Mouse (Mus musculus) layer of hippocampus, postnatal 10 days (tissue): ENCODE measurements around the gene Jade1. TPM values are rescaled to one million over a fixed set of nuclear protein-coding genes. Genes with fewer than 3 reads are reported as not detected.

Experiments
- DNase-seq, 2 experiments: peaks; one replicate each; pipeline ENCODE4 v3.0.0; 2021; ENCODE audit warnings: low spot score in 2 of 2
- total RNA-seq, 2 experiments: library from RNA; stranded (reverse); gene quantifications; 2 replicates each; pipeline ENCODE4 v1.2.3; 2021

Jade1 gene
- total RNA-seq, 2 experiments from 2014 or later: 18.6 to 23.0 TPM

DNA sequence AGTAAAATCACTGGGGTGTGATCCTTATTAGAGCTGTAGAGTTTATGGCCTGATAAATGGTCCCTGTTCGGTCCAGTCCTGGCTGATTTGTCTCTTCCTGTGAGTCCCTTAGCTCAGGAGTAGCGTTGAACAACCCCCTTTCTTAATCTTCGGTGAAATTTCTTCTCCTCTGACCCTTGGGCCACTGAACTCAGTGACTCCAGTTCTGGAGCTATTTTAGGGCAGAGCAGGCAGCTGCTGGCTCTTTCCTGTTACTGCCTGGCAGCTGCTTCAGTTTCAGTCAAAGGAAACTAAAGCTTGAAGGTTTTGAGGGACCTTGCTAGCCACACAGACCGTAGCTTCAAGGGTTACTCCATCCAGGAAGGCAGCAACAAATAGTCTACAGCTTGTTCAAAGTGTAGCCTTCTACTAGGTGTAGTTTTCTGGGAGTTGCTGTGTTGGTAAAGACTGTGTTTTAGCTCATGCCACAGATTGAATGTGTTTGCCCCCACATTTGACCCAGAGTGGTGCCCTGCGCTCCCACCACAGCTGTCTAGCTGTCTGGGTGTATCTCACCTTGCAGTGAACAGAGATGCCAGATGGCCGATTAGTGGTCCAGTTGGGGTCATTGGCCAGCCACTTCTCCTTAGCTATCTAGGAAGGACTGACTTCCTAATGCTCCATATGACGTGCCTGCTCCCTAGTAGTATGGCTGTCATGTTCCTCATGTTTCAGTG lies 19.3 kb downstream of the Jade1 start:
- DNase-seq: no peak

DNA sequence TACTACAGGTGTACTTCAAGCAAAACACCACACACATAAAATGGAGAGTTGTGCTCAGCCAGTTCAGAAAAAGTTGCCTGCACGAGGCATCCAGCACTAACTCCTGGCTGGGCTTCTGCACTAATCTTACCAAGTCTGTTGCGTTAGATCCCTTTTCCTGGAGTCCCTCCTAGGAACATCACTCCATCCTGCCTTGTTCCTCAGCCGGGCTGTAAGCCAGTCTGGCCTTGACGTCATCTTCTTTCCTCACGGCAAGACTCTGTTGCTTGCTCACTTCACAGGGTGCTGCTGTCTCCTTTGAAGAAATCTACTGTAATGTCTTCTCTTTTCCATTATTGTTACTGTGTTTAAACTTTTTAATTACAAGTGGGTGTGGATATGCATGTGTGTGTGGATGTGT lies 20.4 kb downstream of the Jade1 start:
- DNase-seq: no peak

DNA sequence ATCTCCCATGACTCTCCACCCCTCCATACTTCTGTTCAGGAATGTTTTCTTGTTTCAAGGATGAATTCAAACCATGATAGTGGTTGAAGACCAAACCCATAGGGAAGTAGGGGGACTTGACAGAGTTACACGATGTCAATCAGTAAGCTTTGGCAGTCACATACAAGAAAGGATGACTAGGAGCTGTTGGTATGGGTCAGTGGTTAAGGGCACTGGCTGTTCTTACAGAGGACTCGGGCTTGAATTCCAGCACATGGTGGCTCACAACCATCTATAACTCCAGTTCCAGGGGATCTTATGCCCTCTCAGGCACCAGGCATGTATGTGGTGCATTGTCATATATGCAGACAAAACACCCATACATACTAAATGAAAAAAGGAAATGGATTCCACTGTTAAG lies 21.7 kb downstream of the Jade1 start:
- DNase-seq: no peak

DNA sequence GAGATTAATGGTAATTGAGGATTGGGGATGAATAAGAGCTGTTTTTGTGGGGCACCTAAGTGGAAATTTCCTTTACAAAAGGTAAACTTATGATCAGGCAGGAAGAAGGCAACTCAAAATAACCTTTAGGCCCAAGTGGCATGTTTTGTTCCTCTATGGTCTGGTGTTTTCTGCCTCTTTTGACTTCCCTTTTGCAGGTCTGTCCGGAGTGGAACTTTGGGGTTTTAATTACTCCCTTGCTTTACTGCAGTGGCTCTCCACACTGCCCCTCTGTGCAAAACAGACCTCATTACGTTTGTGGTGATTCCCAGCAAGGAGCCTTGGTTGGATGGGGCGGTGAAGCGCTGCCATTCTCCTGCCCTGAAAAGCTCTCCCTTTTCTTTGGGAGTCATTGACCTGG lies 24.3 kb downstream of the Jade1 start:
- no peak for DNase-seq

DNA sequence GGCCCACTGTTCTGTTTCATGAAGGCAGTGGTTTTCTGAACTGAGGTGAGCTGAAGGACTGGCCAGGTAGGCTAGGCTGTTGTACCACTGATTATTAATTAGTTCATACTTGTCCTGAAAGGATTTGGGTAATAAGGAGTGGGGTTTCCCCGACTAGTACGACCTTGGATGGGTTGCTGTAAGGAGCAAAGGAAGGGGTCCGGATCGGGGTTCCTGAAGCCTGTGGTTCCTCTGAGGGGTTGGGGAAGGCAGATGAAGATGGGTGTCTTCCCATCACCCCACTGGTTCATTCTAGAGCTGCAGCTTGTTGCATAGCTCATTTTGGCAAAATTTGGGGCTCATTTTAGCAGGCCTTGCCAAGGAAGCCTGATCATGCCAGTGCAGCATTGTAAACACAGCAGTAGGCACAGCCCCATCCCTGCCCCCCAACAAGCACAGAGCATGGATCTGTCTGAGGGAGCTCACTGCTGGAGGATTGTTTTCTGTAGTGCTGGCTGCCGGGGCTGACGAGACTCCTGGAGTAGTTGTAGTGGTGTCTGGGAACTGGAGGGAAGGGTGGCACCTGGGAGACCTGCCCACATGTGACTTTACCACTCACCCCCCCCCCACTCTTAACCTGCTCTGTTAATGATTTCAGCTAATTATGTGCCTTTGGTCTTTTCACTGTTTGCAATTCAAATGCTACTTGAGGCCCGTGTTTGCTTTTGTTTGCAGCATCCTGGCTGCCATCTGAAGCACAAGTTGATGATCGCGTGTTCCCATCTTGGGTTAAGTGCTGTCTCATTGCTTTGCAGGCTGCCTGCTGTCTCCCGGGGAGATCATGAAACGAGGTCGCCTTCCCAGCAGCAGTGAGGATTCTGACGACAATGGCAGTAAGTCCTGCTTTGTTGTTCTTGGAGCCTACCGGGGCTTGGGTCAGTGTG lies 25.1 kb downstream of the Jade1 start:
- peak in 1 of 2 experiments; percentile 34 for DNase-seq

DNA sequence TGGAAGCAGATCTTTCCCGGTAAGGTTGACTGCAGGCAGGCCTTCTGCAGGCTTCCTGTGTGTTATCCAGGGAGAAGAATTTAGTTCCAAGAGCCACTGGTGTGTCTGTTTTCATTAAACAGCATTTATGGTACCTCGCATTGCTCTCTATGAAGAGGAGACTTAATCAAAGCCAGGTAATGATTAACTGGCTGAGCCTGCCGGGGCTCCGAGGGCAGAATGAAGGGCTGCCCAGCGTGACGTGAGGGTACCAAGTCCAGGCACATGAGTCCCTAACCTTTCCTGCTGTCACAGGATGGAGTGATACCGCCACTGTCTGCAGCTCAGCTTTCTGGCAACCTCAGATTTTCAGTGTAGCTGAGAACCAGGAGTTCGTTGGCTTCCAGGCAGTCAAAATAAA lies 25.9 kb downstream of the Jade1 start:
- DNase-seq: no peak

DNA sequence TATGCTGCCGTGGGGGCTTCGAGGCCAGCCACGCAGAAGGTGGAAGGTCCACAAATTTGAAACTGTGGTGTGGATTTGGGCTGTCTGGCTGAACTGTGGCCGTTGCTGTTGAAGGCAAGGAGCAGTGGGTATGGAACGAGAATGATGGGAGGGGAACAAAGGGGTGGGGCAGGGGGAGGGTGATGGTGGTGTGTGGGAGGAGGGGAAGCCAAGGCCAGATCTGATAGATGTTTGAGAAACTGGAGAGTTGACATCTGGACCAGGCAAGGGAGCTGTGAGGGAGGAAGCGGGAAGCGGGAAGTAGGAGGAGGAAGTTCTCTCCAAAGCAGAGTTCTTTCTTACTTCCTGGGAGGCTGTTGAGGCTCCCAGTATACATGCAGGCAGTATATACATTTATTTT lies 26.7 kb downstream of the Jade1 start:
- DNase-seq: no peak

DNA sequence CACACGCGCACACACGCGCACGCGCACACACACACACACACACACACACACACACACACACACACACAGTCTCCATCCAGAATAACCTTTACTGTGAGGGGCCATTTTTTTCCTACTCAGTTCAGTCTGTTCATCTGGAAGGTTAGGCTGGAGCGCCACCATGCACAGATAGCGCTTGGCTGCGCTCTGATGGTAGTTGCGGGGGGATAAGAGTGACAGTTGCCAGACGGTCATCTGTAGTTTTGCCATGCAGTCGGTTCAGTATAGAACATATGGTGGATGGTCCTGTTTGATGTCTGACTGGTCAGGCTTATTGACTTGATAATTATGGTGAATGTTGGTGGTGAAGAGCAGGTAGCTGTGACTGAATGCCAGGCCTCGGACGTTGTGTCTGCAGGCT lies 27.6 kb downstream of the Jade1 start:
- DNase-seq: no peak

DNA sequence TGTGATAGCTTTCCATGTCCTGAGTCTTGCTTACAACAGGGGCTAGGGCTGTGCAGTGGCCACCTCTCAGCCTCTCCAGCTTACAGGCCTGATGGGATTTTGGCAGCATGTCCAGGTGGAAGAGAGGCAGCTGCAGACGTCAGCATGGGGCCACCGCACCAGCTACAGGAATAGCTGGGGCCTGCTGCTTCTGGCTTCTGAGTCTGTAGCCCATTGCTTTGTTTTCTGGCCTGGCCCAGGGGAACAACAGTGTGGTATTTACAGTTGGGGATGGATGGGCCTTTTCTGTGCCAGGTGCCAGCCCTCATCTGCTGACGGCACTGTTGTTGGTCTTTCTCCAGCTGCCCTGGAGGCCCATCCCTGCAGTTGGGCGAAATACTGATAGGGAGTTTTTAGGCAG lies 28.1 kb downstream of the Jade1 start:
- peak in 1 of 2 experiments; percentile 25 for DNase-seq

DNA sequence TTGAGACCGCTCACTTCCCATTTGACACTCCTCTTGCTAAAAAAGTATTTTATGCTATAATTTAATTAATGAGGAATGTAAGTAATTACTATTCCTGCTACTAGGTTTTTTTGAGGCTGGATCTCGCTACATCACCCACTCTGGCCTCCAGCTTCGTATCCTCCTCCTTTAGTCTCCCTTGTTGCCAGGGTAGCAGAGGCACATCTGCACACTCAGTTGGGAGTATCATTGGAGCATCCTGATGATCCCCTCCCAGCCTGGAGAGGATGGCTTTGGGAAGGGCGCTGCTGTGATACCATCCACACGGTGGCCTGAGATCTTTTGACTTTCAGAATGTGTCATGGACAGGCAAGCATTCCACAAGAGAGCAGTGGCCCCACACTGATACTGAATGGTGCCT lies 30.0 kb downstream of the Jade1 start:
- DNase-seq: no peak

DNA sequence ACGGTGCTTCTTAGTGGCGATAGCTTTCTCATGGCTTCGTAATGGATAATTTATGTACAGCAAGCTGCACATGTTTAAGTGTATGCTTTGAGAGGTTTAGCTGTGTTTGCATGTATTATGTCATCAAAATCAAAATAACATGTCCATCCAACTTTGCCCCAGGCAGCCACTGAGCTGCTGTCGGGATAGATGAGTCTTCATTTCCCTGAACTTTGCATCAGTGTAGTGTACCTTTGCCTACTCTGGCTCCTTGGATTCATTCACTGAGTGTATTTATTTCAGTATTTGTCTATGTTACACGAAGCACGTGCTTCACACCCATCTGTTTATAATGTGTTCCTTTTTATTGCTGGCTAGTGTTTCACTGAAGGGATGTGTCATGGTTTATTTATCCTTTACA lies 30.8 kb downstream of the Jade1 start:
- DNase-seq: no peak

DNA sequence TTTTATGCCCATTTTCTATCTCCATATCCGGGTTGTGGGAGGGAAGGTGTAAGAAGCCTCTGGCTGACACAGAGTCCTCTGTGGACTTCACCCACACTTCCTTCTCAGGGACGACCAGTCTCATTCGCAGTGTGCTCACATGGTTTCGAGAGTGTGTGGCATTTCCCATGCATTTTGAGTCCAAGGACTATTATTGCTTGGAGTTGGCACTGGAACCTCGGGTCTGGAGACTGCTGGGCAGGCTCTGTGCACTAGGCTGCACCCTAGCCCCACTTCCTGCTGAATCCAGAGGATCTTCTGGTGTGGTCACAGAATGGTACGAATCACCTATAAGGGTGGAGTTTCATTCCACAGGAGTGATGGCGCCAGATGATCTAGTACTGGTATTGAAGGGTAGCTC lies 31.4 kb downstream of the Jade1 start:
- DNase-seq: no peak

DNA sequence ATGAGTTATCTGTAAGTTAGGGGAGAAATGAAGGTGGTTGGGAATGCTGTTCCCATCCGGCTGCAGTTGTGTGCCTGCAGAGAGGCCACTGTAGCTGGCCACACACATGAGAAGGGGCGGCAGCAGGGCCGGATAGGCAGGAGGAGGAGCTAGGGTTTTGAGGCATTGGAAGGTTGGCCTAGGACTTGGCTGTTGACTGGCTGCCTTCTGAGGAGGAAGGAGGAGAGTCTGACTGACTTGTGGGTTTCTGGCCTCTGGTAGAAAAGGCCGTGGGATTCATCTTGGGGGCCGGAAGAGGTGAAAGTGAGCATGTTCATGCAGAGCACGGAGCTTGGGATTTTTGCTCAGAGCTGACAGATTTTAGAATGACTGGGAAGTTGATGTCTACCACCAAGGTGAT lies 32.1 kb downstream of the Jade1 start:
- DNase-seq: no peak

DNA sequence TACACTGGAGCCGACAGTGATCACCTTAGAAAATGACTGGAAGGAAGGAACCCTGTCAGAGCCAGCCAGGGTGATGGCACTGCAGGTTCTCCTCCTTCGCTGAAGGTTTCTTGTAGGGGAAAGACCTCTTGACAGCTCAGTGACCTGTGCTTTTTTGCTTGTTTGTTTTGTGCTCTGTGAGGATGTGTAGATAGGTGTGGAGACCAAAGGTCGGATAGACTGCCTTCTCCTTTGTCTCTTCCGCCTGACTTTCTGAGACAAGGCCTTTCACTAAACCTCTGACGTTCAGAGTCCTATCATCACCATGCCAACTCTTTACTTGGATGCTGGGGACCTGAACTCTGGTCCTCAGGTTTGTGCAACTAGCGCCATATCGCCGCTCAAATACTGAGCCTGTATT lies 33.0 kb downstream of the Jade1 start:
- no peak for DNase-seq

DNA sequence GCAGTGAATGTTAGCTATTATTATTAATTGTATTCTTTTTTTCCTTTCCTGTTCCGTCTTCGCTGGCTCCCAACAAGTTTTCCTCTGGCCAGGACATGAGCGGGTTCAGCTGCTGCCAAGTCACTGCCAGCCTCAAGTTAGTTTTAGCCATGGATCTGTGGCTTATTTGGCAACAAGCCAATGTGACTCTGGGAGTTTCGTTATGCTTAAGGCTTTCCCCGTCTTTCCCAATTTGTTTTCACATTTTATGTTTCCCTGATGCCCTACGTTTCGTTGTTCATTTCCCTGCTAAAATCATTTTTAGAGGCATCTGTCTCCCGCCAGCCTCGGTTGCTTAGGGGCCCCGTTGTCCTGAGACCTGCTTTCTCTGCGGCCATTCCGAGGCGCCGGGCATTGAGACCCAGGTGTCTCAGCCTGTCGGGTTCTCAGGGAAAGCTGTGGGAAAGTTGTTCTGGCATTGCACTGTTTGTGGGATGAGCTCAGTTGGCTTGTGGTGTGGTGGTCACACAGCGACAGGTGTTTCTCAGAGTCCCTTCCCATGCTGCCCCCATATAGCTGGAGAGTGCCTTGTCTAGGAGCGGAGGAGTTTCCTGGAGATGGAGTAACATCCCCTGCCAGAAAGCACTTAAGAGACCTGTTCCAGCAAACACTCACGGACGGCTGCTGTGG lies 33.8 kb downstream of the Jade1 start:
- DNase-seq: no peak

DNA sequence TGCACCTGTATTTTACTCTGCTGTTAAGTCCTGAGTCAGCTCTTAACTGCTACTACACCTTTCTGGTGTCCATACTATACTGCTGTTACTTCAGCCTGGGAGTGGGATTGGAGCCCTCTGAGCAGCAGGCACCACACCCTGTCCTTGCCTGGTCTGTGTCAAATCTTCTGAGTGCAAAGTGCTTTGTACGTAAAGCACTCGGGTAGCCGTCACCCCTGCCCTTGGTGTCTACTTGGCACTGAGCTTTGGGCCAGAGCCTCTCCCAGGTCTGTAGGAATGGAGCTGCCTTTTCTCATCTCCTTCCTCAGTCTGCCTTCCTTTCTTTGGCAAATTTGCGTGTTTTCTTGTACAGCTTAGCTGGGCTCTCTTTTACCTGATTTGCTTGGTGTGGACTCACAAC lies 34.5 kb downstream of the Jade1 start:
- DNase-seq: no peak

DNA sequence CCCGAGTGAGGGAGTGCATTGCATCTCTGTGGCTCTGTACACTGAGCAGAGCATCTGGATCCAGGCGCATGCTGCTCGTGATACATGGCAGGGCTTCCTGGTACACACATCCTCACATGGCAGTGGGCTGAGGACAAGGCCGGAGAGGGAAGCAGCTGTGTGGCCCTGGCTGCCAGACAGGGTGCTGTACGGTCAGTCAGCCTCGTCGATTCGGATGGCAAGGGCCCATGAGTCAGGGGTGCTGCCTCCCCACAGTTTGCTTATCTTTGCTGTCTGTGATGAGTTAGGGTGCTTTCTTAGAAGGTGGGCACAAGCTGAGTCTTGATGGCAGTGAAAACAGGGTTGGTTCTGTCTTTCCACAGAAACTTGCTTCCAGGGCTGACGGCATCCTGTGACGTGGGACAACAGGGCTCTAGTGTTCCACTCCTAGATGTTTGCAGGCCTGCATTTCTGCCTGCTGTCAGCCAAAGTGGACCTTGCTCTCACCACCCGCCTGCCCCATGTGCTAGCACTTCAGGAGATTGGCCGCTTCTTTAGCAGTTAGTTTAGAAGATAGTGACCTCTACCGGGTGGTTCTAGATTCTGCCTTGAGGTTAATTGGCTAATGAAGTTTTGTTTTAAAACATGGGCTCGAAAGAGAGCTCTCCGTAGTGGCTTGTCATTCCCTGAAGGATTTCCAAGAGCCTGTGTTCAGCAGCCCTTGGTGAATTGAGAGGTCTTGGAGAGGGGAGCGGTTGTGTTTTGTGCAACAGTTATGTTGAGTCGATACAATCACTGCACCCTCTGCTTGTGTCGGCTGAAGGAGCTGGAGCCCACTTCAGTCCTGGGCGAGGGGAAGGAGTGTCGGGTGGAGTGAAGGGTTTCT lies 35.4 kb downstream of the Jade1 start:
- DNase-seq: no peak

DNA sequence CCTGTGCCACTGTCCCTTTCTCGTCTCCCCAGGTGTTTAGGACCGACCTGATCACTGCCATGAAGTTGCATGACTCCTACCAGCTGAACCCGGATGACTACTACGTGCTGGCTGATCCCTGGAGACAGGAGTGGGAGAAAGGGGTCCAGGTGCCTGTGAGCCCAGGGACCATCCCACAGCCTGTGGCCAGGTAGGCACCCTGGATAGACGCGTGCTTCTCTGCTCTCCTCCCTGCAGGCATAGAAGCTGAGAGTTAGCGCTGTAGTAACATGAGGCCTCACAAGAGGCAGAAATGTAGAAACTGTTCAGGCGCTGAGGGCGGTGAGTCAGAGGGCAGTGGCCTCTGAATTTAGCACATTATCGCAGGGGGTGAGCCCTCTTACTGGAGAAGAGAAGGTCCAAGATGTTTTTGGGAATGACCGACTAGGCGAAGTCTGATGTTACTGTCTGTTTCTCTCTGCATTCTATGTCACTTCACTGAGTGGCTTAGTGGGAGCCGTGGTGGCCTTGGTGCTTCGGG lies 36.2 kb downstream of the Jade1 start:
- DNase-seq: no peak

DNA sequence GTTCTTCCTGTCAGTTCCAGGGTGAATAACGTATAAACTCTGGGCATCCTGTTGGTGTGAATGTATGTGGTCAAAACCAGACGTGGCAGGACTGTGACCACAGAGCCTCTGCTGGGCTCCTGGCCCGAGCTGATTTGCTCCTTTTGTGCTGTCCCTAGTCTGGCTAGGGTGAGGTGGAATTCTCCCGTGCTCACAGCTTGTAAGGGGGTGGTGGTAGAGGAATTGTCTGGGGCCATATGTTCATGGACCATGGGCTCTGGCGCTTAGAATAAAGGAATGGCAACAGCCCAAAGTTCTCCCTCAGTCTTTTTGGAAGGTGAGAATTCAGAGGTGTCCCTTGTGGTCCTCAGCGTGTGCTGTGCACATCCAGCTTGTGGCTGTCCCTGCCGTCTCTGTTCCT lies 37.3 kb downstream of the Jade1 start:
- DNase-seq: no peak

DNA sequence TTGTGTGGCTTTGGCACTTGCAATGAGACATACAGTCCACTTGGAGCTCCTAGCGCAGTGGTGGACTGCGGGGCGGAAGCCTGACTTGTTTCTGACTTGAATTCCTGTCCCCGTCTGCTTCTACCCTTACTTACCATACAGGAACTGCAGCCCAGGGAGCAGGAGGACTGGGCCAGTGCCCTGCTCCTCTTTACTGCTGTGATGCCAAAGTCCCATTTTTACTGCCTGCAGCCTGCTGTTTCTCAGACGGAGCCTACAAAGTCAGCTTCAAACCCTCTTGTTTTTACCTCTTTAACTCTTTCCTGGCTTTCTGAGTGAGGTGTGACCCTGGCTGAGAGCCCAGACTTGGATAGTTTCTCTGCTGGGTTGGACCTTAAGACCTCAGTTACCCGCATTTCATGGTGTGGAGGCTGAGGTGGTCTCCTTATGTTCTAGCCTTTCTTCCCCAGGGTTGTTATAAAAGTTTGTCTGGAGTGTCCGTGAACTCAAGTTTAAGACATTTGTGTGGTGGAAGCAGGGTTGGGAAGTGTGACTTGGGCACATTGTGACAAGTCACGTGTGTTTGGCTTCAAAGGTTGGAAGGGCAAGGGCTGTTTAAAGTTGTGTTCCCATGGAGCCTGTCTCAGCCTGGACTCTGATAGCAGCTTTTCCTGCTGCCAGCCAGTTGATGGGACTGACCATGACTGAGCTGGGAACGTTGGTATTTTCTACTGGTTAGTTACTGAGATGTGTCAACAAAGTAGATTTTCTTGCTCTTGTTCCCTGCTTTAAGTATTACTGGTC lies 38.8 kb downstream of the Jade1 start:
- DNase-seq: no peak
